Mouse (Mus musculus) liver, embryonic 16.5 days (tissue): ENCODE results near the gene Gm19426. TPM values are rescaled to one million over a fixed set of nuclear protein-coding genes. Genes with fewer than 3 reads are reported as not detected.

ENCODE experiments used
- ATAC-seq: fragments of 200-750 bp; cut with Nextera tagmentation; 2 replicates; pipeline ENCODE4 v1.8.0; 2017; ENCODE audit warnings: low read depth, mild to moderate bottlenecking, moderate number of reproducible peaks, moderate library complexity
- H3K27ac ChIP-seq: fragments of 300-500 bp; sonication (generic); 2 replicates; pipeline ENCODE4 v1.5.1; 2014; ENCODE audit warnings: mild to moderate bottlenecking, low read length
- H3K27me3 ChIP-seq: fragments of 300-500 bp; sonication (generic); 2 replicates; pipeline ENCODE4 v1.6.1; 2014; ENCODE audit warnings: low read depth, low read length, mixed read lengths; ENCODE audit not compliant: control insufficient read depth, insufficient read depth
- H3K36me3 ChIP-seq: fragments of 300-500 bp; sonication (generic); 2 replicates; pipeline ENCODE4 v1.6.1; 2014; ENCODE audit warnings: mild to moderate bottlenecking; ENCODE audit not compliant: control insufficient read depth, insufficient read depth
- H3K4me1 ChIP-seq: fragments of 300-500 bp; sonication (generic); 2 replicates; pipeline ENCODE4 v1.6.1; 2014; ENCODE audit warnings: low read depth, low read length, mixed read lengths; ENCODE audit not compliant: control insufficient read depth
- H3K4me2 ChIP-seq: fragments of 300-500 bp; sonication (generic); 2 replicates; pipeline ENCODE4 v1.6.1; 2014; ENCODE audit warnings: low read depth, low read length, mixed read lengths
- H3K4me3 ChIP-seq: fragments of 300-500 bp; sonication (generic); 2 replicates; pipeline ENCODE4 v1.5.1; 2014; ENCODE audit warnings: low read depth, mild to moderate bottlenecking, low read length
- H3K9ac ChIP-seq: fragments of 300-500 bp; sonication (generic); 2 replicates; pipeline ENCODE4 v1.6.1; 2014; ENCODE audit warnings: low read depth, low read length
- H3K9me3 ChIP-seq: fragments of 300-500 bp; sonication (generic); replicated peaks from 2 replicates; pipeline ENCODE4 v1.6.1; 2016; ENCODE audit warnings: low read length; ENCODE audit not compliant: control insufficient read depth
- WGBS: fragments of 180-500 bp; shearing (Covaris S2); extraction: QIAGEN DNeasy Blood & Tissue Kit; methylation state at CpG from one replicate; pipeline ENCODE4 v1.1.7; 2014; ENCODE audit not compliant: insufficient replicate concordance; 5-methylcytosine and 5-hydroxymethylcytosine counted together
- polyA plus RNA-seq: library from polyadenylated mRNA; unstranded; fragments of >200 nt; fragmentation: Nextera tagmentation; extraction: Ambion mirVana; gene quantifications from 2 replicates; pipeline ENCODE4 v1.2.1, GENCODE M21; 2015

The Gm19426 gene
- polyA plus RNA-seq, 1 experiment from 2014 or later = 0.89 TPM

DNA sequence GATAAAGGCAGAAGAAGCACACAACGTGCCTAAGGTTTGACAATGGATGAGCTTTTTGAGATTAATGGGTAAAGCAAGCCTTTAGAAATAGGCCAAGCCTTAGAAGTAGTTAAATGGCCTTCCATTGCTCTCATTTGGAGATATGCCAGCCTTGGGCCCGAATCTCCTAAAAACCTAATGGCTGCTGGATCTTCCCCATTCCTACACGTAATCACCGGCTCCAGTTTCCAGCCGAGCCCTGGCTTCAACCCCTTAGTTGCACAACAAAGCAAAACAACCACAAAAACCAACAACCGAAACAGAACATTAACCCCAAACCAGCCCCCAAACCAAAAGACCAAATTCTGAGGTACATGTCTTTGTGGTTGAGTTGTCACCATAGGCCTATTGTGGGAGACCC lies 32.2 kb upstream of the Gm19426 start:
- Histone ChIP-seq H3K27ac (no peak overlapping the region), H3K27me3 (peaks cover 29% of the 10 kb centered on the region), H3K4me1 (no peaks in the 10 kb centered on the region; the same call in none of the 2 replicates), H3K9ac (no peak overlapping the region), H3K9me3 (no peaks in the 10 kb centered on the region), H3K36me3 (no peaks in the 10 kb centered on the region), H3K4me2 (no peak overlapping the region), H3K4me3 (no peak overlapping the region)
- WGBS = 55% methylated on average over 6 of the region's 6 CpGs
- ATAC-seq = no peak

DNA sequence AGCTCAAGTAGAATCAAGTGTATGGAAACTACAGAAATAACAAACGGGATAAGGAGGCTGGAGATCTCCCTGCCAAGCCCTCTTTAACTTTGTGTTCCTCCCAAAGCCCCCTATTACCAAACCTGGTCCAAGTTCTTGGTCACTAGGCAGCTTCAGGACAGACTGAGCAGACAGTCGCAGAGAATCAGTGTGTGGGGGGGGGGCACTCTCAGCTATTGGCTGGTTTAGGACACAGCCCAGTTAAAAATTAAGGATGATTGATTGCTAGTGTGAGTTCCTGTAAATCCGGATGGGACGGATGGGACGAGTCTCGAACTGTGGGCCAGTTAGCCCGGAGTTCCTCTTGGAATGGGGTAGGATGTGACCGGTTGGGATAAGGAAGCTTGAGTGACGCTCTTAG lies 31.8 kb upstream of the Gm19426 start, which contains the start of gene Serping1:
TSS of gene Serping1 (minus strand) at position 204 of the 400 bp plus-strand sequence.
- 64% methylated on average over 9 of the region's 9 CpGs for WGBS
- Histone ChIP-seq H3K36me3 (no peaks in the 10 kb centered on the region), H3K4me3 (peak within 1 kb of the TSS; percentile 23), H3K27ac (no peak within 1 kb of the TSS), H3K9me3 (no peaks in the 10 kb centered on the region), H3K4me1 (no peaks in the 10 kb centered on the region; the same call in none of the 2 replicates), H3K27me3 (peaks cover 29% of the 10 kb centered on the region), H3K4me2 (peak within 1 kb of the TSS; percentile 15), H3K9ac (no peak within 1 kb of the TSS)
- peak; percentile 78 for ATAC-seq

DNA sequence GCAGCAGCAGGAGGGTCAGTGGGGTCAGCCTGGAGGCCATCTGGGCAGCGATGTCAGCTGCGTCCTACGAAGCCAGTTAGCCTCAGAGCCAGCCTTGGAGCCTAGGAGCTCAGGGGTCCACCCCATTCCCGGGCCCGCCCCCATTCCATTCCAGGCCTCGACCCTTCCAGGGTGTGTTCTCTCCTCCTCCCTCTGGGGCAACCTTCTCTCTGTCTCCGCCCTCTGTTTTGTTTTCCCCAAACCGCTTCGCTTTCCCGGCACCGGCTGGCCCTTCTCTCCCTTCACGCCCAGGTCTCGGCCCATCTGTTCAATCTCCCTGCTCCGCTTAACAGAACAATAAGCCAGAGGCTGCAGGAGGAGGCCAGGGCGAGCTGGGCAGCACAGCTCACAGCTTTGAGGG lies 31.3 kb upstream of the Gm19426 start:
- no peak overlapping the region for H3K9ac ChIP-seq
- H3K27ac ChIP-seq = no peak overlapping the region
- 24% methylated on average over 15 of the region's 15 CpGs for WGBS

DNA sequence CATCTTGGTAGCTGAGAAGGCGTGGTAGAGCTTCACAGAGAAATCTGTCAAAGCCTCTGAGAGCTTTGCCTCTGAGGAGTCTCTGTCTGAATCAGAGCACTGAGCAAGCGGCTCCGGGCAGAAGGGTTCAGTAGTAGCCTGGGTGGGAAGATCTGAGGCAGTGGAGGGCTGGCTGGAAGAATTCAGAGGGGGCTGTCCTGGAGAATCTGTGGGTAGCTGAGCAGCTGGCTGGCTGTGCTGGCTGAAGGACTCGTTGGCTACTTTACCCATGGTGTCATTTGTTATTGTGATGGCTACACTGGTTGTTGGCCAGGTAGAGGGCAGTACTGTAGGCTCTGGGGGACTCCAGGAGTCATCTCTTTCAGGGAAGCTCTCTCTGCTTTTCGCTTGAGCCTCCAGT lies 29.7 kb upstream of the Gm19426 start:
- 59% methylated on average over 5 of the region's 5 CpGs for WGBS
- peaks cover 17% of the 10 kb centered on the region for H3K27me3 ChIP-seq
- H3K4me2 ChIP-seq = no peak overlapping the region
- no peak overlapping the region for H3K9ac ChIP-seq
- H3K27ac ChIP-seq = no peak overlapping the region
- no peaks in the 10 kb centered on the region for H3K9me3 ChIP-seq
- no peaks in the 10 kb centered on the region; the same call in none of the 2 replicates for H3K4me1 ChIP-seq
- no peak overlapping the region for H3K4me3 ChIP-seq
- no peak for ATAC-seq
- H3K36me3 ChIP-seq = no peaks in the 10 kb centered on the region

More for the DNA sequence above, 31.3 kb upstream of the Gm19426 start:
- Histone ChIP-seq H3K4me1 (no peaks in the 10 kb centered on the region; the same call in none of the 2 replicates), H3K36me3 (no peaks in the 10 kb centered on the region), H3K27me3 (peaks cover 29% of the 10 kb centered on the region), H3K9me3 (no peaks in the 10 kb centered on the region), H3K4me3 (peak overlapping the region; percentile 23), H3K4me2 (peak overlapping the region; percentile 15)
- ATAC-seq = peak; percentile 79

DNA sequence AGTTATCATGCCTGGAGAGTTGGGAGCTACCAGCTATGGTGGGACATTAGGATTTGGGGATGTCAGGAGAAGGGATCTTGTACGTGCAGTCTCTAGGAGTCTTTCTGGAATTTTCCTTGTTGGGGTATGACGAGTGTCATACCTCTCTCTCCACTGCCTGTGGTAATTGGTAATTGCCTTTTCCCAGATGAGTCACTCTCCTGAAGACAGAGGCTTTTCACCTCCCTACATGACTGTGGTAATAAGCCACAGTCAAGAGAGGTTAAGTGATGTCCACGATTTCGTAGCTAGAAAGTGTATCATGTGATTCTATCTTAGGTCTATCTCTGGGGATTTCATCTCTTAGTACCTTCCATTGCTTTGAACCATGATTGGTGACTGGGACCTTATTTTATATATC lies 29.0 kb upstream of the Gm19426 start:
- Histone ChIP-seq H3K9me3 (no peaks in the 10 kb centered on the region), H3K27me3 (peaks cover 14% of the 10 kb centered on the region), H3K4me2 (no peak overlapping the region), H3K4me1 (no peaks in the 10 kb centered on the region; the same call in none of the 2 replicates), H3K9ac (no peak overlapping the region), H3K4me3 (no peak overlapping the region), H3K27ac (no peak overlapping the region), H3K36me3 (no peaks in the 10 kb centered on the region)
- ATAC-seq = no peak
- WGBS = 64% methylated on average over 4 of the region's 4 CpGs

DNA sequence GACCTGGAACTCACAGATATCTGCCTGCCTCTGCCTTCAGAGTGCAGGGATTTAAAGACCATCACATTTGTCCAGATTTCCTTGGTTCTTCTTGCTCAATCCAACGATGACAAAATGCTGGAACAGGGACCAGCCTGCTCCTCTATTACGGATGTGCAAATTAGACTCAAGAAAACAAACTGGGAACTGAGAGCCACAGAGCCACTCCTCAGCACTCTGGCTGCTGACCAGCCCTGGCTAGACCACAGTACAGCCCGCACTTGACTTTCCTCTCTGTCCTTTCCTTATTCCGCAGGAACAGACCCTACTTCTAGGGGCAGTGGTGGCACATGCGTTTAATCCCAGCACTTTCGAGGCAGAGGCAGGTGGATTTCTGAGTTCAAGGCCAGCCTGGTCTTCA lies 27.0 kb upstream of the Gm19426 start:
- H3K9ac ChIP-seq = no peak overlapping the region
- 51% methylated on average over 6 of the region's 6 CpGs for WGBS
- peaks cover 10% of the 10 kb centered on the region for H3K27me3 ChIP-seq
- no peaks in the 10 kb centered on the region for H3K36me3 ChIP-seq
- H3K4me1 ChIP-seq = no peaks in the 10 kb centered on the region; the same call in none of the 2 replicates
- ATAC-seq = no peak
- no peak overlapping the region for H3K4me2 ChIP-seq
- H3K27ac ChIP-seq = no peak overlapping the region
- no peaks in the 10 kb centered on the region for H3K9me3 ChIP-seq
- H3K4me3 ChIP-seq = no peak overlapping the region

DNA sequence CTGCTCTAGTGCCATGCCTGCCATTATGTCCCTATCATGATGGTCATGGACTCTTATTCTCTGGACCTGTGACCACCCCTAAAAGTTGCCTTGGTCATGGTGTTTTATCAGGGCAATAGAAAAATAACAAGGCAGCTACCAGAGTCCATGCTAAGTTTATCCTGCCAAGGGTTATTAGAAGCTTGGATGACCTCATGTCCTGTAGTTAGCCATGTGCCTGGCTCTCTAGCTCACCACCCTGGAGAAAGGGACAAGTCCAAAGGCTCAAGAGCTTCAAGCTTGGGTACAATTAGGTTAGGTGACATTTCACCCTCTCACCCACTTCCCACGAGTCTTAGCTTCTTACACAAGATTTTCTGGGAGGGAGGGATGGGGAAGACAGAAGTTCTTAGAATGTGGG lies 19.4 kb upstream of the Gm19426 start:
- no peaks in the 10 kb centered on the region; the same call in 1 of the 2 replicates for H3K27me3 ChIP-seq
- H3K9ac ChIP-seq = no peak overlapping the region
- no peaks in the 10 kb centered on the region; the same call in 1 of the 2 replicates for H3K4me1 ChIP-seq
- H3K27ac ChIP-seq = no peak overlapping the region
- H3K36me3 ChIP-seq = no peaks in the 10 kb centered on the region
- no peak overlapping the region for H3K4me2 ChIP-seq
- H3K4me3 ChIP-seq = no peak overlapping the region
- ATAC-seq = no peak
- WGBS = 18% methylated on average over 1 of the region's 1 CpGs
- no peaks in the 10 kb centered on the region for H3K9me3 ChIP-seq

DNA sequence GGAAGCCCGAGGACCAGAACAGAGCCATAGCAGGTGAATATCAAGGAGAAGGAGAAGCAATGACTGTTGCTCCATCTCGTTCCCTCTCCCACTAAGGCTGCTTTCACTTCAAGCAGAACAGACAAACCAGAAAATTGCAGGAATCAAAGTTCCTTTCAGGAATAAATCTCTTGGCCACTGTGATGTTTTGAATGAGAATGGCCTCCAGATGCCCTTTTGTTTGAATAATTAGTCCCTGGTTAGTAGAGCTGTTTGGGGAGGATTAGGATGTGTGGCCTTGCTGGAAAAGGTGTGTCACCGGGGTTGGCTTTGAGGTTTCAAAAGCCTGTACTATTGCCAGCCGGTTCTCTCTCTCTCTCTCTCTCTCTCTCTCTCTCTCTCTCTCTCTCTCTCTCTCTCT lies 18.8 kb upstream of the Gm19426 start:
- Histone ChIP-seq H3K9ac (no peak overlapping the region), H3K36me3 (no peaks in the 10 kb centered on the region), H3K27ac (0 out of 2 replicates have a peak overlapping the region, but pooled peaks have one; percentile 30), H3K4me1 (no peaks in the 10 kb centered on the region; the same call in 1 of the 2 replicates), H3K4me2 (no peak overlapping the region), H3K9me3 (no peaks in the 10 kb centered on the region), H3K4me3 (no peak overlapping the region), H3K27me3 (no peaks in the 10 kb centered on the region; the same call in 1 of the 2 replicates)
- WGBS = 47% methylated on average over 4 of the region's 4 CpGs
- no peak for ATAC-seq

DNA sequence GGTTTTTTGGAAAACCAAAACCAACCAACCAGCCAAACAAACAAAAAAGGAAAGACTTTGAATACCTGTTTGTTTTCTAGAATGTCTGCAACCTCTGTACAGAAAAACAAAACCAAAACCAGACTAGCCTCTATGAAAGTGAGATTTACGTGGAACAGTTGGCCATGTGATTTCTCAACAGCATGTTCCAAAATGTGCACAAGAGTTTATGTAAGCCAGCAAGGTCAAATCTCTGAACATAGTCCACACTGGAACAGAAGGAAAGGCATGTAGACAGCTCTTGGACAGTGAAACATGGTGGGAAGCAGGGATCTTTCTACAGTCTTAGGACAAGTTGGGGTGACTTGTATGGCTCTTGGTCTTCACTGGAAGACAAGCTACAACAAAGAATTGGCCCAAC lies 18.4 kb upstream of the Gm19426 start:
- no peak overlapping the region for H3K4me3 ChIP-seq
- no peaks in the 10 kb centered on the region; the same call in 1 of the 2 replicates for H3K4me1 ChIP-seq
- H3K27me3 ChIP-seq = no peaks in the 10 kb centered on the region; the same call in 1 of the 2 replicates
- H3K9me3 ChIP-seq = no peaks in the 10 kb centered on the region
- no peak overlapping the region for H3K9ac ChIP-seq
- 40% methylated on average over 1 of the region's 1 CpGs for WGBS
- ATAC-seq = peak; percentile 38; the same call in 1 of the 2 replicates
- no peaks in the 10 kb centered on the region for H3K36me3 ChIP-seq
- H3K4me2 ChIP-seq = no peak overlapping the region
- peak overlapping the region; percentile 30; the same call in 1 of the 2 replicates for H3K27ac ChIP-seq
